Mouse (Mus musculus) olfactory bulb, adult 2 months (tissue): ENCODE data around the gene Zdhhc18.

Experiments used
- CTCF ChIP-seq: fragments of 200-500 bp; IDR thresholded peaks from 2 replicates; pipeline ENCODE4 v1.5.1; 2012; ENCODE audit warnings: low read depth, mild to moderate bottlenecking, low read length, moderate library complexity; ENCODE audit not compliant: insufficient read depth
- POLR2A ChIP-seq: fragments of 200-500 bp; IDR thresholded peaks from 2 replicates; pipeline ENCODE4 v1.6.1; 2012; ENCODE audit warnings: mild to moderate bottlenecking, low read depth, low read length, moderate library complexity; ENCODE audit not compliant: insufficient read depth

GRCm38 (mm10) chr4:133625621-133626071, 24.3 kb downstream of the Zdhhc18 start:
- TF ChIP-seq CTCF = no peak
- TF ChIP-seq POLR2A = no peak
